Mouse (Mus musculus) cerebellum, adult 2 months (tissue): ENCODE measurements around the gene Slc22a21.

ENCODE experiments used
- CTCF ChIP-seq: fragments of 200-500 bp; IDR thresholded peaks from 2 replicates; pipeline ENCODE4 v1.5.1; 2011; ENCODE audit warnings: low read depth, mild to moderate bottlenecking, control low read depth, low read length, moderate library complexity, borderline replicate concordance; ENCODE audit not compliant: insufficient read depth
- POLR2A ChIP-seq: fragments of 200-500 bp; IDR thresholded peaks from 2 replicates; pipeline ENCODE4 v1.6.1; 2011; ENCODE audit warnings: low read length, control low read depth, borderline replicate concordance; ENCODE audit not compliant: insufficient read depth

DNA sequence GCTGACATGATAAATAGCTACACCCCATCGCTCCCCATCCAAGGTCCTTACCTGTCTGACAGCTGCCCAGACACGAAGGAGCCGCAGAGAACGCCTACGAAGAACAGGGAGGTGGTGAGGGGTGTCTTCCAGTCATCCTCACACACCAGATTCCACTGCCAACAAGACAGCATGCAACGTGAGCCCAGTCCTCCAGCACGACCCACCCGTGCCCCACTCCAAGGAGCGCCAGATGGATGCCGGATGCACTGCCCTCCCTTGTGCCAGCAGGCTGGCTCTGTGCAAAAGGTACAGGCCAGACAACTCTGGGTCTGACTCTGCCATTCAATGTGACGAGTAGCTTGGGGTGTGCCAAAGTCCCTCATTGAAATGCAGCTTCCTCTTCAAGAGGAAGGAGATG lies 27.6 kb upstream of the Slc22a21 start:
- no peak for TF ChIP-seq POLR2A
- no peak for TF ChIP-seq CTCF
